Mouse (Mus musculus) hematopoietic stem cell, adult 5-6 weeks (primary cell): ENCODE data around the gene Gnb1l. TPM values are rescaled to one million over a fixed set of nuclear protein-coding genes. Genes with fewer than 3 reads are reported as not detected.

Experiments used
- ATAC-seq, 2 experiments: fragments of 125-278 bp in 1 of 2; replicated peaks in 1 of 2; 2 replicates each; pipeline ENCODE4 v1.8.0; 2016 to 2017; ENCODE audit warnings: inconsistent platforms in 2 of 2, mild to moderate bottlenecking in 2 of 2, moderate number of reproducible peaks in 2 of 2, low read depth in 1 of 2, moderate TSS enrichment in 1 of 2; ENCODE audit not compliant: low FRiP score in 2 of 2, poor library complexity in 2 of 2, severe bottlenecking in 2 of 2, insufficient read depth in 1 of 2, low TSS enrichment in 1 of 2
- total RNA-seq: library from RNA; stranded (forward); fragments of 172-1452, 232-1000 nt; gene quantifications from 2 replicates; pipeline ENCODE4 v1.2.3, GENCODE M21; 2017

Gene Gnb1l
- total RNA-seq, 1 experiment from 2014 or later: 4.5 TPM

GRCm38 (mm10) chr16:18474021-18474420, 24.5 kb upstream of the Gnb1l start:
- ATAC-seq: no peak

- ATAC-seq: no peak
These were observed 20.5 kb upstream of the Gnb1l start for GRCm38 (mm10) chr16:18477996-18478395.

GRCm38 (mm10) chr16:18479667-18480066, 18.8 kb upstream of the Gnb1l start:
- ATAC-seq: no peak

- no peak for ATAC-seq
These were observed 17.5 kb upstream of the Gnb1l start for GRCm38 (mm10) chr16:18480933-18481485.

GRCm38 (mm10) chr16:18482431-18482830, 16.1 kb upstream of the Gnb1l start:
- no peak for ATAC-seq

- ATAC-seq: no peak
These were observed 14.7 kb upstream of the Gnb1l start for GRCm38 (mm10) chr16:18483839-18484238.

GRCm38 (mm10) chr16:18484386-18484785, 14.1 kb upstream of the Gnb1l start:
- ATAC-seq: no peak

- no peak for ATAC-seq
These were observed 13.6 kb upstream of the Gnb1l start for GRCm38 (mm10) chr16:18484794-18485435.

- ATAC-seq: no peak
These were observed 12.4 kb upstream of the Gnb1l start for GRCm38 (mm10) chr16:18486126-18486525.

GRCm38 (mm10) chr16:18490281-18490680, 8.2 kb upstream of the Gnb1l start:
- no peak for ATAC-seq

GRCm38 (mm10) chr16:18490894-18491293, 7.6 kb upstream of the Gnb1l start:
- ATAC-seq: no peak

GRCm38 (mm10) chr16:18497865-18498515, 523 bp upstream of the Gnb1l start:
- peak; percentile 37 to 47; a peak in 3 of 4 replicates for ATAC-seq

- ATAC-seq: peak; percentile 2 to 8; a peak in 1 of 4 replicates
These were observed 483 bp downstream of the Gnb1l start for GRCm38 (mm10) chr16:18498996-18499395.

GRCm38 (mm10) chr16:18501531-18501930, 3.0 kb downstream of the Gnb1l start:
- ATAC-seq: no peak

GRCm38 (mm10) chr16:18503566-18504342, 5.2 kb downstream of the Gnb1l start:
- ATAC-seq: no peak

GRCm38 (mm10) chr16:18506524-18507199, 8.1 kb downstream of the Gnb1l start:
- ATAC-seq: no peak

- ATAC-seq: no peak
These were observed 8.7 kb downstream of the Gnb1l start for GRCm38 (mm10) chr16:18507200-18507549.

- no peak for ATAC-seq
These were observed 13.2 kb downstream of the Gnb1l start for GRCm38 (mm10) chr16:18511741-18512140.
